Mouse (Mus musculus): ENCODE measurements around the gene Tead1.

Gene Tead1

DNA sequence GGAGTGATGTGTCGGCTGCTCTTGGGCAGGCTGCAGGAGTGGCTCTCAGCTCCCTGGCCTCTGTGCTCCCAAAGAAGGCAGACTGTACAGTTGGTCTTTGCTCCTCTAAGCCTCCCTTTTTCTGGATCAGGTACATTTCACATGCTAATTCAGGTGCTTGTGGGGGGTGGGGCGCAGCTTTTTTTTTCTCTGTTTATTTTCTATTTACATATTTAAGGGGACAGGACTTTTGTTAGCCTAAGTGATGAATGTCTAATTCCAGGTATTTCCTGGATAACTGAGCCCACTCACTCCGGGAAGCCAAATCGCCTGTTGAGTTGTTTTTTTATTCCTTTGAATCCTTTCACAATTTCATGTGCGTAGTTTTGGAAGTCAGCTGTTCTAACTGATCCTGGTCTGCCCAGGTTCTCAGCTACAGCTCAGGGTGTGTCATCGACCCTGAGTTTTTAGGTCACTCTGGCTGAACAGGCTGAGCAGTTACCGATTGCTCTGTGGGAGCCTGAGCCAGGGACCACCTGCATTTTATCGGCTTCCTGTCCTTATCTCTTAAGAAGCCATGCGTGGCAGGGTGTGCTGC, 9.4 kb downstream of the Tead1 start:
- DNase-seq = no peak

DNA sequence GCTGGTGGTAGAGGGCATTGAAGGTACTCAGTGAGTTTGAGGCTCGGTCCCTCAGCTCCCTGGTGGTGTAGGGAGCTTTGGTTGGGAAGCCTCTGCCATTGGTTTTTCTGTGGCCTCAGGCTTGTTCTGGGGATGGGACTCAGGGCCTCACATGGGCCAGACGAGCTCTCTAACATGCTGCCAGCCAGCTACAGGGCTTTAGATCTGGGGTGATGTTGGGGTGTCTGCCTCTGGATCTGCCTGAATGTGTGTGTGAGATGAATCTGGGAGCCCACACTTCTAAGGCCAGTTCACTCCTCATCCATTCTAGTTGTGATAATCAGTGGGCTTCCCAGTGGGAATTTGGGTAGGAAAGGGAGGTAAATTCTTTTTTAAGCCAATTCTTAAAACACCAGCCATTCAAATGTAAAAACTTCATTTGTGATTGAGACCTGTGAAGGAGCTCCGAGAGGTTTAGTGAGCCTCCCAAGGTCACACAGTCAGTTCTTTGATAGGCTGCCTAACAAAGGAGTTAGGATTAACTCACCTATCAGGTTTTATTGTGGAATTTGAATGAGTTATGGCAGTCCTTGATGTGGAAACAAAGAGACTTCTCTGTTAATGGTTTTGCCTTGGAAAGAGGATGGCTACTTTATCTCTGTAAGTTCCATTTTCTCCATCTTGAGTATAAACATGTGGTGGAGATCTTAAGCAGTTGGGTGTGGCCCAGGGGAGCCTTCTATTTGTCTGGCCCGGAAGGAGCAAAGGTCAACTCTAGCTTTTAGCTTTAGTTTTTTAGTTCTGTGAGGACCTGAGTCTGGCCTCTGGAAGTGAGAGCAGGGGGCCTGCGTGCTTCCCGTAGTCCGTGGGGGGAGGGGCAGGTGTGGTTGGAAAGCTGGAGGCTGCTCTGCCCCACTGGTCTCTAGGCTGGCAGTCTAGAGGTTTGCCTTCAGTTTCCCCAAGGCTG, 12.0 kb downstream of the Tead1 start:
- DNase-seq = peak; percentile 44 to 49

DNA sequence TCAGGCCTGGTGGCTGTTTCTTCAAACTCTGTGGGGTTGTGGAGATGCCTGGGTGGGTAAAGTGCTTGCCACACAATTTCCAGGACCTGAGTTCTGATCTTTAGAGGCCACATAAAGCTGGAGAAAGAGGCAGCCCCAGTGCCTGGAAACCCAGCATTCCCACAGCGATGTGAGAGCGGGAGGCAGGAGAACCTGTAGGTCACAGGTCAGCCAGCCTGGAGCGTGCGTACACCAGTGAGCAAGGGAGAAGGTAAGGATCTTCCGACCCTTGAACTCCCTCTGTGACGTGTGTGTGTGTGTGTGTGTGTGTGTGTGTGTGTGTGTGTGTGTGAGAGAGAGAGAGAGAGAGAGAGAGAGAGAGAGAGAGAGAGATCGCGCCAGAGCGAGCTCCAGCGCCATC, 14.4 kb downstream of the Tead1 start:
- no peak for DNase-seq

DNA sequence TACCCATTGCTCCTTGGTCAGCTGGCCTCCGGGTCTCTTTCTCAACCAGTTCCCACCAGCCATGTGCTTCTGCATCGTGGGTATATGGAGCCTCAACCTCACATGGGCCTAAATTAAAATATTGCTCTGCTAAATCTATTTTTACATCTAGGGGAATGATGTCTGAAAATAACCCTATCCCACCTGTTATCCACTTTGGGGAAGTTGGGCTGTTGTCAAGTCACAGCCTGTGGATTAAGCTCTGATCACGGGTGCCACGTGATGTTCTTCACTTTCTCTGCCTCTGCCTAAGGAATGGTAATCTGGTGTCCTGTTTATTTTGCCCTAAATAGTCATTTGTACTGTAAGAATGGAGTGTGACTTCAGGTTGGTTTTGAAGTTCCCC, 17.7 kb downstream of the Tead1 start:
- DNase-seq = no peak

DNA sequence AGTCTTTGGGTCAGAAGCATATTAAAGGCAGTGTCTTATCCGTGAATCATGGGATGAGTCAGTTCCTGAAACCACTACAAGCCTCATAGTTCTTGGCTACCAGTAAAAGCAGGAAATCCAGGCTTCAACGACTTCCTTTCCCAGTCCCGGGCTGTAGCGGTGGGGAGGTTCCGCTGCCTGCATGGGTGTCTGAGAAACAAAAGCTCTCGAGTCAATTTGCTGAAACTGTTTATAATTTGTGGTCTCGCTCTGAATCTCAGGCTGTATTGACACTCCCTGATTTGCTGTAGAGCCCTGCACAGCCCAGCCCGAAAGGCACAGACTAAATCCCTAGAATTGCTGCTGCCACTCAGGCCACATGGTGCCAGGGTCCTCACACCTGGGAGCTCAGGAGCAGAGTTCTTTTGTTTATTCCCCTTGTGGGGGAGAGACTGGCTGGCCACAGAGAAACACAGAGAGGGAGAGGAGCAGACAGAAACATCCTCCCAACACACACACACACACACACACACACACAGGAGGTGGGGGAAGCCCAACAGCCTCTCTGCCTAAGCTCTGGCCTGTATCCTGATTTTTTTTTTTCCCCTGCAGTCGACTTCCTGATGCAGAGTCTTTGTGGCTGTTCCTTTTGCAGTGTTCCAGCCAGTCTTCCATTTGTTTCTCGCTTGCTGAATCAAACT, 18.2 kb downstream of the Tead1 start:
- peak; percentile 42 to 61 for DNase-seq

DNA sequence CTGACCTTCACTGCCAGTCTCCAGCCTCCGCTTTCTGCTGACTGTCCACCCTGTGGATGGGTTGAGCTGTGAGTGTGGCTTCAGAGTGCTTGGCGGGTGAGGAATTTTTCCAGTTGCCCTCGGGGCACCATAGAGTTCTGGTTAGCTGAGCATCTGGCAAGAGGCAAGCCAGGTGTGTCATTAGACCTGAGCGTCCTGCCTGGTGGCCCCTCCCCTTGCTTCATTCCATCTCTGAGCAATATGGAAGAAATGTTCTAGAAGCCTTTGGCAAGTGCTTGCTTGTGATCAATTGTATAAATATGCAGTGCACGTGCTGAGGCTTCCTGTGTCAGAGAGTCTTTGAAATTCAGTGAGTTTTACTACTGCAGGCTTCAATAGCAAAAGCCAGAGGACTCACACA, 21.0 kb downstream of the Tead1 start:
- DNase-seq = no peak

DNA sequence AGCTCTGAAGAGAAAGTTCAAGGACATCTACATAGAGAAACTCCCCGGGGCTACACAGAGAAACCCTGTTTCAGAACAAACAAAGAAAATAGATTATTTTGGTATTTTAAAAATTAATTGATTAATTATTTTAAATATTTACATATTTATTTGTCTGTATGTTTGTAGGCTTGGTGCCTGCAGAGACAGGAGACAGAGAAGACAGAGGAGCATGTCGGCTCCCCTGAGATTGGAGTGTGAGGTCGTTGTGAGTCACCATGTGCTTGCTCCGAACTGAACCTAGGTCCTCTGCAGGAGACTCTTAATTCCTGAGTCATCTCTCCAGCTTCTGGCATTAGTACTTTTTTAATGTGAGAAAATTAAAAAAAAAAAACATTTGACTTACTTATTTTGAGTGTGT, 24.2 kb downstream of the Tead1 start:
- no peak for DNase-seq

DNA sequence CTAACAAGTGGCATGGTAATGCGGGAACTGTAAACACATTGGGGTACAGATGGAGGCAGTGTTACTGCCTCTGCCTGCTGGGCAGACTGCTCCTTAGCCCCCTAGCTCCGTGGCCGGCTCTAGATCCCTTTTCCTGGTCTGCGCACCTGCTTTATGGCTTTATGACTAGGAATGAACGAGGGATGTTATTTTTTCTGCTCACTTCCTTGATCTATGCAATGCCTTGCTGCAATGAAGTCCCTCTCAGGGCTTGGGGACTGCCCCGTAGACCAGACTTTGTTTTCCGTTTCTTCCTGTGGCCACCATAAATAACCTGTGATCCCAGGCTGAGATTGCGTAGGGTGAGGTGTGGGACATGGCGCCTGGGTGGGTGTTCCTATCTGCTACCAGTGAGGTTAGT, 26.8 kb downstream of the Tead1 start:
- no peak for DNase-seq

DNA sequence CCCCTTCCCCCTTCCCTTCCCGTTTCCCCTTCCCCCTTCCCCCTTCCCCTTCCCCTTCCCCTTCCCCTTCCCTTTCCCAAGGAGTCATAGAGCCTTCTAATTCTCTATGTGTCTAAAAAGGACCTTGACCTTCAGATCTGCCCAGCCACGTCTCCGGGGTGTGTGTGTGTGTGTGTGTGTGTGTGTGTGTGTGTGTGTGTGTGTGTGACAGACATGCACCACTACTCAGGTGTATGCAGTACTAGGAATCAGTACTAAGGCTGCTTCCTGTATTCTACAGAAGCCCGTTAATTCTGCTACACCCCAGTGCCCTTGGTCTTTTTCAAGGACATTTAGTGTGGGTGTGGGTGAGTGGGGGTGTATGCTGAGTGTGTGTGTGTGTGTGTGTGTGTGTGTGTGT, 27.6 kb downstream of the Tead1 start:
- no peak for DNase-seq

DNA sequence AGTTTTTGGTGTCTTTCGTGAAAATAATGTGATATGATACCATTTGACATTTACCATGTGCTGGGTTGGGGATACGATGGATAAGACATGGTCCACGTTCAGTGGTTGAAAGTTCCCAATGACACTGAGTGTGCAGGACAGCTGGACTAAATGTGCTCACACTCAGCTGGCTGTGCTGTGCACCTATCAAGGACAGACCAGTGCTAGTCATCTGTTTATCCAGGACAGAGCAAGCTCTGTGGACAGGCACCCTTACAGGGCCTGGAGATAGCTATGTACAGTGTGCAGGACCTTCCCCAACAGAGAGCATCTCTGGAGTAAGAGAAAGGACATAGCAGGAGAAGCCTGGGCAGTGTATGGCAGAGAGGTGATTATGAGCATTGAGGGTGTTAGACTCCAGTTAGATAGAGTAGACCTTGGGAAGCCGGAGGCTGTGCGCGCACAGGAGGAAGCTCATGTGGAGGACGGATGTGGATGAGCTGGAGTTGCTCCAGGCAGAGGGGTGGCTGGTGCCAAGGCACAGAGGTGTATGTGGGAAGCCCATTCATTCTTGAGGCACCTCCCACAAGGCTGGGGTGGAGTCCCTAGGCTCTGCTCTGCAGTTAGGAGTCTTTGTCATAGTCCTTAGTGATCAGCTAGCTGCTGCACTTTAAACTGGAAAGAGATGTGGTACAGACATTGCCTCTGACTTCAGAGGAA, 31.4 kb downstream of the Tead1 start:
- peak; percentile 38 to 43 for DNase-seq

DNA sequence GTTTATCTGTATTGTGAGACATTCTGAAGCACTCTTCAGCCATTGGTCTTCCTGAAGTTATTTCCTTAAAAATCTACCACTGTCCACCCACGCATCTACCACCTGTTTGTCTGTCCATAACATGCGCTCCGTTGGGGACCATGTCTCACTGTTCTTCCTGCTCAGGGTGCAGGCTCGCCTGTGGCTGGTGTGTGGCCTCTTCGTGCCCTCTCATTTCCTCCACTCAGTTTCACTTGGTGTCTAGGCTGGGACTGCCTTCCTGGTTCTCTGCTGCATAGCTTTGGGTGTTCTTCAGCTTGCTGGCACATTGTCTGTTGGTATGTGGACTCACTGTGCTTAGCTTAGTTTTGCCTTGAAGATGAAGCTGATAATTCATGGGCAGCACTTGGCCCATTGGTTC, 32.9 kb downstream of the Tead1 start:
- no peak for DNase-seq

DNA sequence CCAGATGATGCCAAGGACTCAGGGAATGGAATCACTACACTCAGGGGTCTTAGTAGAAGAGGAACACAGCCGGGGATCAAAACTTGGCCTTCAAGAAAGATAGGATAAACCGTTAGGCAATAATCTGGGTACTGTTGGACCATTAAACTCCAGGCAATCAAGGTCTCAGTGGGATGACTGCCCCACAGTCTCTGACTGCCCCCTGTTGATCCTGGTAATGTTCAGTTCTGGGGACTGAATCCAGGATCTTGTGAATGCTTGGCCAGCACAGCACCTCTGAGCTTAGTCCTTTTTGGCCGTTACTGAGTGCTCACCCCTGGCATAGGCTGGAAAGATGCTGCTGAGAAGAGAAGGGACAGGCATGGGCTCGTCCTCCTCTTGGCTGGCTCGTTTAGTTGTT, 34.4 kb downstream of the Tead1 start:
- peak in 1 of 2 experiments; percentile 22 for DNase-seq

DNA sequence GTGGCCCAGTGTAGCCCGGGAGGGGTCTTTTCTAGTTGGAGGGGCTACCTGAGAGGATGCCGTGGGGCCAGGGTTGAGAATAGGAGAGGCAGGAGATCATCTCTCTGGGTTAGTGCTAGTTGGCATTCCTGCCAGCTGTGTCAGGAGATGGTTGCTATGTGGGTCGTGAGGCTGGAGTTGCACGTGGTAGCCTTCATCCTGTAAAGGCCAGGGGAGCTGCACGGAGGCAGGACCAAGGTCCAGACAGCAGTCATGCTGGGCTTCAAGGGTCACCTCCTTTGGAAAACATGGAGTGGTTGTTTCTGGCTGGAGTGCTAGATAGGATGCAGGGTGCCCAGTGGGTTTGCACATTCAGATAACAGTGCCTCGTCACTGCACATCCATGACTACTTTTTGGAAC, 35.7 kb downstream of the Tead1 start:
- no peak for DNase-seq

DNA sequence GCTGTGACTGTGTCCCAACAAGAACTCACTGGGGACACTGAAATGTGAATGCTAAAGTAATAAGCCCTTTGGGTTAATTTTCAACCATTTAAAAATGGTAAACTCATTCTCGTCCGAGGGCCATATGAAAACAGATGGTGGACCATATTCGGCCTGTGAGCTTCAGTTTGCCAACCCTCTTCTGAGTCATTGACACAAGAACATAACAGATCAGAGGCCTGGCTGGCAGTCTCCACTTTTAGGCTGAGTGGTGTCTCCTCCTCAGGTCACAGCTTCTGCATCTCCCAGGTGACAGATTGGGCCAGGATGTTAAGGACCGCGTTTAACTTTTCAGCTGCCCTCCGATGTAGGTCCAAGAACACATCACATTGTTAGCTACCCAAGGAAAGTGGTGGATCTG, 37.6 kb downstream of the Tead1 start:
- no peak for DNase-seq

DNA sequence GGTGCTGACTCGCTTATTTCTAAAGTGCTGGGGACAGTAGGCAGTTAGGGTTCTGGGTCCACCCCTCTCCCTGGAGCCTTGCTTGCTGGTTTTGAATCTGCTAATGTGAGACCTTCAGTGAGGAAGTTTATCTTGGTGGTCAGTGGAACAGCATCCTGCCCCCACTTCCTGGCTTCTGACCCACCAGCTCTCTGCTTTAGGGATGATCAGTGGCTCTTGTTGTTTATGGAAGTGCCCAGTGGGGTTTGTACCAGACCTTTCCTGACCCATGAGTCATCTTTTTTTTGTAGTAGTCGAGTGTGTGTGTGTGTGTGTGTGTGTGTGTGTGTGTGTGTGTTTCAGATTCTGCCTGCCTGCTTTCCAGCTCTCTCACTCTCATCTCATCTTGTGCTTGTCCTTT, 38.6 kb downstream of the Tead1 start:
- no peak for DNase-seq

DNA sequence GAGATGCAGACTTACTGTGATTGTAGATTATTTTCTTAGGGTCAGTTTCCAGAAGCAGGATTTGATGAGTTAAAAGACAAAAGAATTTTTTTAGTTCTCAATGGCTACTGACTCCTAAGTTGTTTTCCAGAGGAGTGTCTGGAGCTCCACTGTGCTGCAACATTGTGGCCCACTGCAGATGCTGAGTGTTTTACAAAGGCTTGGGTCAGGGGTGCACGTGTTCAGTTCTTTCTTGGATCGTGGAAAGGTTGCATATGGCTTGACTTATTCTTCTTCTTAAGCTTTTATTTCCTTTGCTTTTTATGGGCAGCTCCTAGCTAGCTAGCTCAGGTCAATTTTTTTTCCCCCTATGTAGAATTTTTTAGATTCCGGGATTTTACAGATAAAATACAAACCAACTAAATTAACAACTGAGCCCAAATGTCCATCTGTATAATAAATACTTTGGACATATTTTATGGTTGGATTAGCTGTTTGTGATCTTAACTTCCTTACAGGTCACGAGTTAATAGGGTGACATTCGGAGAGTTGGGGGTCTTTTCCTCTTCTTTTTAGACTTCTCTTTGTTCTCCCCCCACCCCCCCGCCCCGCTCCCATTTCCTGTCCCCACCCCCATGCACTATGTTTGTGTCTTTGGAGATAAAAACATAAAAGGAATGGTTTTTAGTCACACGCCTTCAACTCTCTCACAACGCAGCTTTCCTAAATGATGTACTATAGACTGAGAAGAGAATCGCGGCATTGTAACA, 40.5 kb downstream of the Tead1 start:
- DNase-seq = no peak

DNA sequence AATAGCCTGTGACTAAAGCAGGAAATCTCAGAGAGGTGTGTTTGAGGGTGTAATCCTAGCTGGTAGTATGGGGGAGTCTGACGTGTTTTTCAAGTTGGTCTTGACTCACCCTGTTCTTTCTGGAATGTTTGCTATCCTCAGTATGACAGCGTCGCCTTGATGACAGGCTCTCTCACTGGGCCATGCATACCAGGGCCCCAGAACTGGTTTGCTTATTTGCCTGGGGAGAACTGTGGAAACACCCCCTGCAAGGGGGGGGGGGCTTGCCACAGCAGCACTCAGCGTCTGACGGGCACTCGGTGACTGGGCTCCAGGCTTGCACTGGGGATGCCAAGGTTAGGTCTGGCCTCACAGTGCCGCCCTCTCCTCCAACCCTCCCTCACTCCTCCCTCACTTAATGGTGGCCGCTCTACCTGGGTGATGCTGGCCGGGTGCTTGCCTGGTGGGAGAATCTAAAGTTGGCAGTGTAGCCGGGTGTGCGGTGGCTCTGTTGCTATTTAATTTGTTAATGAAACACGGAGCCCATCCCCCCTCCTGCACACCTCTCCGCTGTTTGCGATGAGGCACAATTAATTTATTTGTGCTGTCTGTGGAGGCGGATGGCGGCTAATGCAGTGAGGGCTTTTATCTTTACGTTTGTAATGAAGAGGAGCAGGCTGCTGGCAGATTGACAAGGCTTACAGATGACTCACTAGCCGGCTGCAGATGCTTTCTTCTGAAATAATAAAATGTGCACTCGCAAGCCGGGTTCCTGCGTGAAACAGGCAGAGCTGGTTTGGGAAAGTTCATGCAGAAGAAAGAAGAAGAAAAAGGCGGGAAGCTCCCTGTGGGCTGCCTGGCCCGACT, 41.2 kb downstream of the Tead1 start:
- DNase-seq = peak; percentile 63 to 64

DNA sequence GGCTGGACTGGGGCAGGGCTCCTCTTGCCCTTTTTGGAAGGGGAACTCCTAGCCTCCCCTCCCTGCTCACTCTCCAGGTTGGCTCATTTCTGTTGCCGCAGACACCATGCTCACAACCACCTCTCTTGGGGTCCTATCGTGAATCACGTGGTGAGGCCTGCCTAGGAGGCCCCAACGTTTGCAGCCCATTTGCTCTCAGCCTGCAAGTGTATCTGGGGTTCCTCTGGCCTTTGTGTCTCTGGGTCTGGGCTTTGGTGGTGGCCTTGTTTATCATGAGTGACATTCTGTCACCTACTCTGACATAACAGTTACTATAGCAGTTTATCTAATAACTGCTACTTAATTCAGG, 41.8 kb downstream of the Tead1 start:
- peak in 1 of 2 experiments; percentile 29 for DNase-seq

DNA sequence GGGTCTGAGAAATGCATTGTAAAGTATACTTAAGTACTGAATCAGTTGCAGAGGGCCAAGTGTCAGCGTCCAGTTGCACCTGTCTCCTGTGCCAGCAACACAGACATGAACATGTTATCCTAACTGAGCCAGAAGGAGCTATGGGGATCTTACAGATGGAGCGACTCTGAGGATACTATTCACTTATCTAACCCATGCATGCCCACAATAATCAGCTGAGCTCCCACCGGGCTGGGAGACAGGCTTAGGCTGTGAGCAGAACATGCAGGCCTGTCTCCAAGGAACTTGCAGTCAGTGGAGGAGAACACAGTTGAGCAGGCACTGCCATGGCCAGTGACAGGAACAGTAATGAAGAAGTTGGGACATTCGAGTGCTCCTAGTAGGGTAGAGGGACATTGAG, 42.7 kb downstream of the Tead1 start:
- no peak for DNase-seq

DNA sequence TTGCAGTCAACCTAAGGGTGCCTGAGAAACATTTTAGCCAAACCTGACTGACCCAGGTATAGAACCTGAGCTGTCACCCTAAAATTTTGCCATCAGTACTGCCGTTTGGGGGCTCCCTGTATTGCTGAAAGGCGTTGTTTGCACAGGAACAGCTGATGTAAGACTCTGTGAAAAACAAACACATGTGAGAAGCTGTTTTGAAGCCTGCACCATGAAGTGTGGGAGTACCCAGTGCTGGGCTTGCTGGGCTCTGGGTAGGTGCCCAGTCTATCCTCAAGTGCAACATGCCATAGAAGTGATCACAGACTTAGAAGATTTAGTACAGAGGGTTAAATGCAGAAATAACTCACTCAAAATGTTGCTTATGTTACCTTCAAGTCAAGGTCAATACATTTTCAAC, 49.3 kb downstream of the Tead1 start:
- DNase-seq = no peak

DNA sequence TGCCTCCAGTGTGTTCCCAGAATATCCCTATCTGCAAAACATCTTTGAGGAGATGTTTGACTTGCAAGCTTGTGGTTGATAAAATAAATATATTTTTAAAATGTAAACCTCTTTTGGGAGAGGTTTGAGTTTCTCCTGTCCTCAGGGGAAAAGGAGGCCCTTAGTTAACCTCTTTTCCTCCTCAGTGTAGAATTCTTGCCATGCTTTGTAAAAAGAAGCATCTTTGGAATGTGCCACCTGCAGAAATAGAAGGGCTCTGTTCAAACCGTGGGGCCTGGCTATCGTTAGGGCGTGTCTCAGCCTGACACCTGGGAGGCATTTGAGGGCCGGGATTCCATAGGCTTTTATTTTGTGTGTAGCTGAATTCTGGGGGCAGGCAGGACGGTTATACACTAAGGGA, 51.1 kb downstream of the Tead1 start:
- no peak for DNase-seq

DNA sequence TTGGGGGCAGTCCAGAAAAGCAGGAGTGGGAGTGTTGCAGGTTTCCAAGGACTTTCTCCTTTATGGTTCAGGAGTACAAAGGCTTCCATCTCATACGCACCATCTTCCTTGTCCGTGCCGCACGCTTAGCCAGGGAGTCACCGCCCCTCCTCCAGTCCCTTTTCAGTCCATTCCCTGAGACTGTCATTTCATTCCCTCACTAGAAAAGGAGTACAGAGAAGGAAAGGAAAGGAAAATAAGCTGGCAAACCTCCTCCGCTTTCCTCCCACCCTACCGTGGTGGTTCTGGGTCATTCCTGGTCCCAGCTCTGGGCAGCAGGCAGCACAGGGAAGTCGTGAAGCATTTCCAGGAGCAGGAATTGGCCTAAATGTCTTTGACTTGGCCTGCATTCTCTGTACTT, 52.5 kb downstream of the Tead1 start:
- no peak for DNase-seq

All from cerebellum, postnatal 10 days (tissue).